Mouse (Mus musculus) bone marrow, adult 2 months (tissue): ENCODE measurements around the gene Coq8a. TPM values are rescaled to one million over a fixed set of nuclear protein-coding genes. Genes with fewer than 3 reads are reported as not detected.

Experiments used
- H3K27ac ChIP-seq: fragments of 200-500 bp; 2 replicates; pipeline ENCODE4 v1.5.1; 2012; ENCODE audit warnings: low read depth, mild to moderate bottlenecking, control low read depth, inconsistent platforms, low read length; ENCODE audit not compliant: control insufficient read depth, poor library complexity, insufficient read depth
- H3K4me1 ChIP-seq: fragments of 200-500 bp; 2 replicates; pipeline ENCODE4 v1.6.1; 2011; ENCODE audit warnings: low read length; ENCODE audit not compliant: control insufficient read depth, insufficient read depth
- H3K4me3 ChIP-seq: fragments of 200-500 bp; replicated peaks from 2 replicates; pipeline ENCODE3; 2011; ENCODE audit warnings: mild to moderate bottlenecking, low read depth, low read length, control low read depth; ENCODE audit not compliant: control insufficient read depth
- CTCF ChIP-seq: fragments of 200-500 bp; IDR thresholded peaks from 2 replicates; pipeline ENCODE4 v1.5.1; 2011; ENCODE audit warnings: low read length, control low read depth; ENCODE audit not compliant: control insufficient read depth, insufficient read depth
- POLR2A ChIP-seq: fragments of 200-500 bp; IDR thresholded peaks from 2 replicates; pipeline ENCODE4 v1.6.1; 2011; ENCODE audit warnings: low read depth, mild to moderate bottlenecking, control low read depth, low read length, borderline replicate concordance; ENCODE audit not compliant: control insufficient read depth
- WGBS: fragments of 180-500 bp; shearing (Covaris S2); methylation state at CpG from one replicate; pipeline ENCODE4 v1.1.7; 2018; 5-methylcytosine and 5-hydroxymethylcytosine counted together
- polyA plus RNA-seq: library from polyadenylated mRNA; stranded (reverse); fragments of >200 nt; gene quantifications from 2 replicates; pipeline ENCODE4 v1.2.4, GENCODE M21; 2011; ENCODE audit warnings: low replicate concordance; ENCODE audit not compliant: missing spikeins, insufficient read depth, insufficient read length

Gene Coq8a
- polyA plus RNA-seq, 1 experiment = 8.2 TPM

DNA sequence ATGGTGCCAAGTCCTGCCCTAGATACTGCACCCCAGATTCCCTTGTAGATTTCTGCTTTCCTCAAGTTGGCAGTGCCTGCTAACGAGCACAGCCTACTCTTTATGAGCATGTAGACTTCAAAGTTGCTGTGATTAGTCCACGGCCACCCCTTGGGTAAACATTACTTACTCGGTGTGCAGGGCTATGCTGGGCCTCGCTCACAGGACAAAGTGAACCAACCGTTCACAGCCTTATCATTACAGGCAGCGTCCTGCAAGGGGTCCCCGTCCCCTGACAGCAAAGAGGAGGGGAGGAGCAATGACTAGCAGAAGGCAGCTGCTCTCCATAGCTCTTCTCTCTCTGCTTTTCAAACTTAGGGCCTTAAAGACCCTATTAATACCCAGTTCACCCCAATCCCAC lies 14.6 kb downstream of the Coq8a start:
- H3K27ac ChIP-seq = no peak overlapping the region
- WGBS = 71% methylated on average over 7 of the region's 7 CpGs
- TF ChIP-seq CTCF = no peak
- no peak for TF ChIP-seq POLR2A

DNA sequence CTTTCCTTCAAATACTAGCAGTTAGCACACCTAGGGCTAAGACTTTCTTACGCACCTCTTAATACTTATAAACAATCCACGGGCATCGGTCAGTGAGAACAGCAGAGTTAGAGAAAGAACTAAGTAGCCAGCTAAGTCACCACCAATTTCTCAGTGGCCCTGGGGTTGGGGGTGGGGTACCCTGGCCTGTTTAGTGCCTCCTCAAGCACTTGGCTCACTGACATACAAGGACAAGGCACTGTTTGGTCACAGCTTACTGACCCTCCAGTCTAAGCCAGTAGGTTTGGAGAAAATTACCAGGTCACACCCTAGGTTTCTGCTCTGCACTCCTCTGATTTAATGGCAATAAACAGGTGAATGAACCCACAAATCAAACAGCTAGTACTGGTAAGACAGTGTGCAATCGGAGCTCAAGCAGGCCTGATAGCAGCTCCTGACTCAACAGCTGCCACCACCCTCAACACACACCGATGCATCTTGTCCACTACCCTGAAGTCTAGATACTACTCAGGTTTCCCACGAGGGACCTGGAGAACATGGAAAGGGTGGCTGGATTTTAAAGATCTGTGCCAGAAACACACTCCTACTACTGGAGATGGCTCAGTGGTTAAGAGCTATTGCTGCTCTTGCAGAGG lies 15.8 kb downstream of the Coq8a start:
- no peak overlapping the region for H3K27ac ChIP-seq
- 85% methylated on average over 6 of the region's 6 CpGs for WGBS
- H3K4me3 ChIP-seq = no peak overlapping the region
- H3K4me1 ChIP-seq = 0 out of 2 replicates have a peak, but pooled peaks cover 1% of the 10 kb centered on the region
- TF ChIP-seq POLR2A = no peak
- no peak for TF ChIP-seq CTCF

More for the DNA sequence above, 14.6 kb downstream of the Coq8a start:
- Histone ChIP-seq H3K4me1 (0 out of 2 replicates have a peak, but pooled peaks cover 1% of the 10 kb centered on the region), H3K4me3 (no peak overlapping the region)

DNA sequence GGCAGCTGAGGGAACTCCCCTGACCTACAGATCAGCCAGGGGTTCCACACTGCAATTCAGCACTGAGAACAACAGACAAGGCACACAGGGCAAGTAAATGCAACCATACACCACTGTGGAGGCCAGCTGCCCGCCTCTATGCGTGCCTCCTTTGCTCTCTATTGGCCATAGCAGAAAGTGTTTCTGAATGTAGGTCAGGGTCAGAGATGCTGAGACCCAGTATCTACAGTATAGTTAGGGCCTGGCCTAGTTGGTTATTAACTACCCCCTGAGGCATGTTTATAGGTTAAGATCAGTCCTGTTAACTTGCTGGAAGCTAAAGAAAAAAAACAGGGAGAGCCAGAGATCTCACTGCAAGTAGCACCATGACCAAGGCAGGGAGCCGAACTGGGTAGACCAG lies 16.7 kb downstream of the Coq8a start:
- no peak overlapping the region for H3K4me3 ChIP-seq
- H3K4me1 ChIP-seq = 0 out of 2 replicates have a peak, but pooled peaks cover 1% of the 10 kb centered on the region
- TF ChIP-seq CTCF (no peak), POLR2A (no peak)
- no peak overlapping the region for H3K27ac ChIP-seq
- WGBS = 74% methylated on average over 3 of the region's 3 CpGs

DNA sequence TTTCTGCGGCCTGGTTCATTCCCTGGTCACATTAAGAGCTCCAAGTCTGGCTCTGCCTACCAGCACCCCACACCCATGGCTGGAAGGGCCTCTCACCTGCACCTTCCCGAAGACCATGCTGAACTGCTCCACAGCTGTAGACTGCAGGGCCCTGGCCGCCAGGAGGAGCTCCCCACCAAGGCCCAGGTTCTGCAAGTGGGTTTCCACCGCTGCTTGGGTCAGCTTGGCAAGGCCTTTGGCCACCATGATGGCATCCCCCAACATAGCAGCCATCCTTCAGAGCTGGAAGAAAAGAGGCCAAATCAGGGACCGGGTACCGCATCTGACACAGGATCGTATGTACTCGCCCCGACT lies 17.5 kb downstream of the Coq8a start:
- 88% methylated on average over 9 of the region's 9 CpGs for WGBS
- Histone ChIP-seq H3K4me1 (0 out of 2 replicates have a peak, but pooled peaks cover 1% of the 10 kb centered on the region), H3K27ac (no peak overlapping the region), H3K4me3 (no peak overlapping the region)
- TF ChIP-seq CTCF = no peak
- TF ChIP-seq POLR2A = no peak

DNA sequence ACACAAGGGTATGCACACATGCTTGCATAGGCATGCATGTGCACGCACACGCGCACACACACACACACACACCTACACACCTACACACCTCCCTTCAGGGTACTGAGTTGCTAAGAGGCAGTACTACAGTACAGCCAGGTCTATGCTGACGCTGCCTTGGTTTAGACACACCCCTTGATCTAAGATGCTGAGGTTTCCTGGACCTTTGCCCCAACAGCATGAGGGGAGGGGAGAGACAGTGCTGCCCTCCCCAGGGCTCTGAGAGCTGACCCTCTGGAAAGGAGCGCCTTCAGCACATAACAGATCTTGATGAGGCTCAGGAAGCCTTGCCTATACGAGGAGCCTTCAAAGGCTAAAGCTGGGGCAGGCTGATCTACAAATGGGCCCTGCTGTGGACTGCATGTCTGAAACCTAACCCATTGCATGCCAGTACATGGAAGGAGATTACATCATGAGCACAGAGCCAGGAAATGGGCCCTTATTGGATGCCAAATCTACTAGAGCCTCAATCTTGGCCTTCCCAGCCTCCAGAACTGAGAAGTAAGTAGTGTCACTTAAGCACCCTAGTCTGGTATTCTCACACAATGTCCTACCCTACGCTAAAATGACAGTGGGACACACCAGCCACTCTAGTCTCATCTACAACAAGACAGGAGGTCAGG lies 18.0 kb downstream of the Coq8a start:
- TF ChIP-seq CTCF (no peak), POLR2A (no peak)
- 0 out of 2 replicates have a peak, but pooled peaks cover 1% of the 10 kb centered on the region for H3K4me1 ChIP-seq
- H3K27ac ChIP-seq = no peak overlapping the region

DNA sequence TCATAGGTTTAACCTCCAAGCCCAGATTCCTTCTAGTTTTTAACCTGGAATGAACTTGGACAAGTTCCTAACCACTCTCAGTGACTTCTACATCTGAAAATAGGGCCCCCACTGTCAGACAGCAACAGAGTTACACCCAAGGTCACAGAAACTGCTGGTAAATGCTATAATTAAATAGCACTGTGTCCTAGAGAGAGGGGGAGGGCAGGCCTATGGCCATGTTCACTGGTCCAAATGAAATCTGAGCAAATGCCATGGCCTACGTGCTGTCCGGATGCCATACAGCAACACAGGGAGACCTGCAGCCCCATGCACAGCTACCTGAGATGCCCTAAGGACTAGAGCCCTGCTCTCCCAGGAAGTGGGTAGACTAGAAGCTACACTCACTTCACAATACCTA lies 19.6 kb downstream of the Coq8a start:
- H3K27ac ChIP-seq = no peak overlapping the region
- TF ChIP-seq POLR2A = no peak
- TF ChIP-seq CTCF = no peak
- 0 out of 2 replicates have a peak, but pooled peaks cover 1% of the 10 kb centered on the region for H3K4me1 ChIP-seq
- H3K4me3 ChIP-seq = no peak overlapping the region
- WGBS = 85% methylated on average over 2 of the region's 2 CpGs

More for the DNA sequence above, 18.0 kb downstream of the Coq8a start:
- 85% methylated on average over 7 of the region's 7 CpGs for WGBS
- no peak overlapping the region for H3K4me3 ChIP-seq

DNA sequence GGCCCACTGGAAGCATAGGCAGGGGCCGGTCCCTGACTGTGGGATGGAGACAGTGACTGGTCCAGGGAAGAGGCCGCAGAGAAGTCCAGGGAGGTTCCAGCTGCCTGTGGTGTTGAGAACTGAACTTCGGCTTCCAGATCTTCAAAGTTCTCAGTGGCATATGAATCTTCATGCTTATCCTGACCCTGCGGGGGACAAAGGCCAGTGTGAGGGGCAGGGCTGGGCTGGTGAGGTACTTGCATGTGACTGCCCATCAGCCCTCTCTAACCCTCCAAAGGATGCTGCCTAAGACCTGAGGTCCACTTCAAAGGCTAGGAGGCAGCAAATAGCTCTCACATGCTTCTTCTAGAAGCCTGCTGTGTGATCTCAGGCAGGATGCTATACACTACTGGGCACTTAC lies 20.3 kb downstream of the Coq8a start:
- no peak overlapping the region for H3K4me3 ChIP-seq
- no peak for TF ChIP-seq CTCF
- no peak for TF ChIP-seq POLR2A
- WGBS = 89% methylated on average over 4 of the region's 4 CpGs

DNA sequence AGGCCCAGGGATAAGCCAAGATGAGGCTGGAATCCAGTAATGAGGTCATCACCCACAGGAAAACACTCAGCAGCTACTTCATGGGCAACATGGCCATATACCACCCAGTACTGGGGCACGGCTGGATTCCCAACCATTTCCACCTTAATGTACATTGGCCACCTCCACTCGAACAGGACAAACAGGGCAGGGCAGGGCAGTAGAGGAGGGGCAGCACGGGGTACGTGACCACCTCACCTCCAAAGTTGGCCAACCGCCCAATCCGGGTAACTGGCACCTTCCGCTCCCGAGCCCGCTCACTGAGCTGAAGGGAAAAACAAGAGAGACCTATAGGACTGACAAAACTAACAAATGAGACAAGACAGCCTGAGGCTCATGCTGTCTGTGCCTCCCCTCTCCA lies 21.1 kb downstream of the Coq8a start:
- WGBS = 84% methylated on average over 9 of the region's 9 CpGs
- no peak for TF ChIP-seq POLR2A
- TF ChIP-seq CTCF = no peak
- Histone ChIP-seq H3K27ac (no peak overlapping the region), H3K4me1 (0 out of 2 replicates have a peak, but pooled peaks cover 1% of the 10 kb centered on the region), H3K4me3 (no peak overlapping the region)

More for the DNA sequence above, 20.3 kb downstream of the Coq8a start:
- 0 out of 2 replicates have a peak, but pooled peaks cover 1% of the 10 kb centered on the region for H3K4me1 ChIP-seq
- H3K27ac ChIP-seq = no peak overlapping the region

DNA sequence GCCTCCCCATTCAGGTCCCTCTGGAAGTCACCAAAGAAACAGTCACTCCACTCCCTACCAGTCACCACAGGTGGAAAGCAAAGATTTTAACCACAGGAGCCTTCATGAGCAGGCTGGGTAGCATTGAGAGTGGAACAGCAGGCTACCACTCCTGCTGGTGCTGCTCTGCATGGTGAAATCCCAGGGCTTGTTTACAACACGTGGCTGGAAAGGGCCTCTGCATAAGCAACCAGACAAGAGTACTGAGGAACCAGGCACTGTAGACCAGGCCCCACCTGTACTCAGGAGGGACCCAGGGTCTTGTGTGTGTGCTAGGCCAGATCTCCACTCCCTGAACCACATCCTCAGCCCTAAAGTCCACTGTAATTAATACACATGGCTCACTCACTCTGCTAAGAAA lies 22.6 kb downstream of the Coq8a start:
- Histone ChIP-seq H3K27ac (no peak overlapping the region), H3K4me3 (no peak overlapping the region), H3K4me1 (0 out of 2 replicates have a peak, but pooled peaks cover 1% of the 10 kb centered on the region)
- 33% methylated on average over 1 of the region's 1 CpGs for WGBS
- no peak for TF ChIP-seq CTCF
- TF ChIP-seq POLR2A = no peak
